ENCODE assay signal across 19 mouse cellular contexts in genomic region chr15:80191585-80192245, GRCm38 (mm10). TPM values are rescaled to one million over a fixed set of nuclear protein-coding genes. Genes with fewer than 3 reads are reported as not detected.
DNase-seq lines count a peak whose midpoint lies in the region; ATAC-seq and TF ChIP-seq lines count a peak whose summit lies in the region.
"Had no signal": no experiment of that assay in that cellular context is flagged by ENCODE, and none has a peak within 500 bp of the region (broad histone marks: within the 10 kb centered on the region; RNA-seq: fewer than 3 reads in every experiment).

No protein-coding gene starts in this region.

- H3K36me3 ChIP-seq in intestine, postnatal 0 days (ENCODE audit: control insufficient read depth, insufficient read depth) = no peaks in the 10 kb centered on the region
- H3K36me3 ChIP-seq: forebrain, embryonic 15.5 days; limb, embryonic 13.5 days; midbrain, embryonic 12.5 days had no signal

- peak overlapping the region; percentile 69 for H3K4me2 ChIP-seq in intestine, postnatal 0 days (replicated peaks; ENCODE audit: low read depth)
- H3K4me2 ChIP-seq: forebrain, embryonic 15.5 days; limb, embryonic 13.5 days; midbrain, embryonic 12.5 days had no signal

- H3K9ac ChIP-seq in intestine, postnatal 0 days (ENCODE audit: low read depth, low read length) = peak overlapping the region; percentile 17; the same call in 1 of the 2 replicates
- H3K9ac ChIP-seq: forebrain, embryonic 15.5 days; limb, embryonic 13.5 days; midbrain, embryonic 12.5 days had no signal

- peaks cover 12% of the 10 kb centered on the region for H3K4me1 ChIP-seq in intestine, postnatal 0 days (replicated peaks; ENCODE audit: control insufficient read depth, insufficient read depth, low read length)
- H3K4me1 ChIP-seq: forebrain, embryonic 15.5 days had no signal

- H3K9me3 ChIP-seq in intestine, postnatal 0 days (ENCODE audit: control insufficient read depth) = no peaks in the 10 kb centered on the region
- H3K9me3 ChIP-seq: forebrain, embryonic 15.5 days; limb, embryonic 13.5 days; midbrain, embryonic 12.5 days had no signal

- ATAC-seq in CD4-positive, CD25-positive, alpha-beta regulatory T cell, adult 4 months = peak; percentile 56
- ATAC-seq in intestine, postnatal 0 days = peak; percentile 72
- no peak for ATAC-seq in megakaryocyte-erythroid progenitor cell, adult 5-6 weeks (replicated peaks; ENCODE audit: low FRiP score, low TSS enrichment, poor library complexity, severe bottlenecking)
- ATAC-seq: forebrain, embryonic 15.5 days; hindbrain, embryonic 16.5 days; lung, postnatal 0 days had no signal

- peak; percentile 72 for DNase-seq in CD4-positive helper T cell, adult 2 months (ENCODE audit: low read depth, low spot score)
- peak; percentile 63 to 87 for DNase-seq in kidney, postnatal 36 days
- DNase-seq in urinary bladder, postnatal 14 days (ENCODE audit: low spot score) = no peak
- DNase-seq in gastrocnemius, adult 18-20 months (ENCODE audit: low spot score) = no peak
- DNase-seq: cerebellum, adult 11 months; gastrocnemius, postnatal 10 days; layer of hippocampus, postnatal 36 days had no signal

- no peaks in the 10 kb centered on the region for H3K27me3 ChIP-seq in intestine, postnatal 0 days (replicated peaks; ENCODE audit: control insufficient read depth, insufficient read depth, low read length)
- H3K27me3 ChIP-seq: forebrain, embryonic 15.5 days; limb, embryonic 13.5 days; midbrain, embryonic 12.5 days had no signal

- WGBS in intestine, postnatal 0 days = 36% methylated on average over 8 of the region's 8 CpGs

- TF ChIP-seq CTCF in intestine, postnatal 0 days (IDR thresholded peaks at IDR 0.05; ENCODE audit: low read depth) = no peak

- peak overlapping the region; percentile 87 for H3K27ac ChIP-seq in intestine, postnatal 0 days (ENCODE audit: low read depth, low read length)
- H3K27ac ChIP-seq: forebrain, embryonic 15.5 days; limb, embryonic 13.5 days; midbrain, embryonic 12.5 days had no signal

- peak overlapping the region; percentile 20; the same call in 1 of the 2 replicates for H3K4me3 ChIP-seq in intestine, postnatal 0 days (ENCODE audit: low read depth, low read length)
- H3K4me3 ChIP-seq: forebrain, embryonic 15.5 days; limb, embryonic 13.5 days; midbrain, embryonic 12.5 days had no signal

RNA-seq across cellular contexts. Expression of gene Mgat3, which starts 18.2 kb away (rescaled TPM):
- polyA plus RNA-seq in CD4-positive, CD25-positive, alpha-beta regulatory T cell, adult 4 months (2017; shearing (Covaris generic)) = under 1 TPM in 1 of 2 experiments, not detected in 1; 0.13 TPM
- polyA plus RNA-seq in intestine, postnatal 0 days (2015; fragmentation: Nextera tagmentation; extraction: Ambion mirVana) = 12.2 and 13.1 TPM in 2 replicates
- not detected in 2 replicates for total RNA-seq in megakaryocyte-erythroid progenitor cell, adult 5-6 weeks (2014; fragmentation: Nextera tagmentation)
- not detected in 2 replicates for total RNA-seq in megakaryocyte-erythroid progenitor cell, adult 5-6 weeks (2017)
- total RNA-seq in gastrocnemius, adult 18-20 months (2021) = 1 to 10 TPM in 1 of 2 experiments, under 1 TPM in 1; 0.43 to 1.2 TPM
- total RNA-seq: common myeloid progenitor, adult 5-6 weeks had no signal

RNA-seq across cellular contexts. Expression of gene Mief1, which starts 42.1 kb away (rescaled TPM):
- 10 to 100 TPM; 33.6 to 42.7 TPM for polyA plus RNA-seq in CD4-positive, CD25-positive, alpha-beta regulatory T cell, adult 4 months (2017; shearing (Covaris generic))
- 12.0 and 14.2 TPM in 2 replicates for polyA plus RNA-seq in intestine, postnatal 0 days (2015; fragmentation: Nextera tagmentation; extraction: Ambion mirVana)
- 29.0 and 36.7 TPM in 2 replicates for total RNA-seq in megakaryocyte-erythroid progenitor cell, adult 5-6 weeks (2014; fragmentation: Nextera tagmentation)
- total RNA-seq in megakaryocyte-erythroid progenitor cell, adult 5-6 weeks (2017) = 21.2 and 25.8 TPM in 2 replicates
- 10 to 100 TPM; 20.4 to 23.0 TPM for total RNA-seq in gastrocnemius, adult 18-20 months (2021)

RNA-seq across cellular contexts. Expression of gene AC140267.1, which starts 43.9 kb away (rescaled TPM):
- polyA plus RNA-seq in CD4-positive, CD25-positive, alpha-beta regulatory T cell, adult 4 months (2017; shearing (Covaris generic)) = 10 to 100 TPM in 1 of 2 experiments, not detected in 1; 14.2 TPM
- polyA plus RNA-seq in intestine, postnatal 0 days (2015; fragmentation: Nextera tagmentation; extraction: Ambion mirVana) = not detected in 2 replicates
- total RNA-seq in megakaryocyte-erythroid progenitor cell, adult 5-6 weeks (2014; fragmentation: Nextera tagmentation) = 5.6 and 6.5 TPM in 2 replicates
- not detected in 2 replicates for total RNA-seq in megakaryocyte-erythroid progenitor cell, adult 5-6 weeks (2017)
- 1 to 10 TPM; 7.1 to 9.7 TPM for total RNA-seq in gastrocnemius, adult 18-20 months (2021)
- total RNA-seq: common myeloid progenitor, adult 5-6 weeks had no signal
- polyA plus RNA-seq: embryonic facial prominence, embryonic 14.5 days; heart, embryonic 14.5 days; hindbrain, embryonic 16.5 days; limb, embryonic 13.5 days; lung, postnatal 0 days; neural tube, embryonic 11.5 days had no signal

RNA-seq across cellular contexts. Expression of gene Tab1, which starts 58.8 kb away (rescaled TPM):
- polyA plus RNA-seq in CD4-positive, CD25-positive, alpha-beta regulatory T cell, adult 4 months (2017; shearing (Covaris generic)) = 10 to 100 TPM; 12.0 to 39.6 TPM
- 12.6 and 13.6 TPM in 2 replicates for polyA plus RNA-seq in intestine, postnatal 0 days (2015; fragmentation: Nextera tagmentation; extraction: Ambion mirVana)
- 34.4 and 68.3 TPM in 2 replicates for total RNA-seq in megakaryocyte-erythroid progenitor cell, adult 5-6 weeks (2014; fragmentation: Nextera tagmentation)
- total RNA-seq in megakaryocyte-erythroid progenitor cell, adult 5-6 weeks (2017) = 13.8 and 20.4 TPM in 2 replicates
- 10 to 100 TPM; 11.0 to 12.5 TPM for total RNA-seq in gastrocnemius, adult 18-20 months (2021)

Comparison
In these comparisons a context has a peak if more than half of its experiments do, and no peak if none do; other contexts are left out.
1. DNase-seq: peak in CD4-positive helper T cell, adult 2 months (single experiment) and kidney, postnatal 36 days (2 of 2); none in urinary bladder, postnatal 14 days (single experiment) and gastrocnemius, adult 18-20 months (single experiment).